Mouse (Mus musculus): ENCODE results near the gene Sgms2. TPM values are rescaled to one million over a fixed set of nuclear protein-coding genes. Genes with fewer than 3 reads are reported as not detected.

Sgms2 gene
- polyA plus RNA-seq (2012; fragmentation: generic; extraction: Trizol) = 8.6 TPM
- long read RNA-seq, experiment 1, partial matches to known transcripts = 0 of 26 reads
- long read RNA-seq, experiment 1, other reads (novel, unspliced or antisense) = 26 of 26 reads
- long read RNA-seq, experiment 2, partial matches to known transcripts = 0 of 66 reads
- long read RNA-seq, experiment 2, other reads (novel, unspliced or antisense) = 66 of 66 reads

DNA sequence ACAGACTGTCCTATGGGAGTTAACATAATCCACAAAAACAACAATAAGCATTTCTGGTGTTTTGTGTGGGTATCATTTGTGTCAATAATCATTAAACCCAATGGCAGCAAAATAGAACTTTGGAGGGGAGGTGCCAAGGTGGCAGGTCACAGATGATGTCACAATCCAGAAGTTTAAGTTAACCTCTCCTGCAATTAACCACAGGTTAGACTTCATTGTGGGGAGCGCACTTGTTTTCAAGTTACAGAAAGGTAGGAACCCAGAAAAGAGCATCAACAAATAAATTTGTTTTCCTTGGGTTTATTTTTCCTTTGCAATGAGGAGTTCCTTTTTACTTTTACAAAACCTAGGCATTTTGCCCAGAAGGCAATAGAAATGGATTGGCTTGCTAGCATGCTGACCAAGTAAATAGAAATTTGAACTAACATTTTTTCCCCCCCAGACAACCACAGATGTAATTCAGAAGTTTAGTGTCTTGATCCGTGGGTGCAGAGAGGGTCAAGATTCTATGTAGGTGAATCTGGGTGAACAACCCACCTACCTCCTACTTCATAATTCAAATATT is at the start of gene Sgms2:
Sgms2 (minus strand) TSS at position 51 of the 565 bp plus-strand sequence.
- no peaks in the 10 kb centered on the region for H3K27me3 ChIP-seq (ENCODE audit: control insufficient read depth, insufficient read depth, insufficient read length)
- TF ChIP-seq MAX (IDR thresholded peaks at IDR 0.05) = no peak
- no peaks in the 10 kb centered on the region for H3K36me3 ChIP-seq (ENCODE audit: control insufficient read depth, insufficient read depth)
- H3K79me2 ChIP-seq (ENCODE audit: control insufficient read depth, insufficient read depth) = peaks cover 35% of the 10 kb centered on the region
- H3K4me3 ChIP-seq (ENCODE audit: insufficient read depth, poor library complexity, severe bottlenecking) = peak within 1 kb of the TSS; percentile 56
- peak within 1 kb of the TSS; percentile 88 for H3ac ChIP-seq (ENCODE audit: control insufficient read depth, insufficient read length, low read depth)
- peaks cover 18% of the 10 kb centered on the region for H3K79me3 ChIP-seq (ENCODE audit: low read depth)

DNA sequence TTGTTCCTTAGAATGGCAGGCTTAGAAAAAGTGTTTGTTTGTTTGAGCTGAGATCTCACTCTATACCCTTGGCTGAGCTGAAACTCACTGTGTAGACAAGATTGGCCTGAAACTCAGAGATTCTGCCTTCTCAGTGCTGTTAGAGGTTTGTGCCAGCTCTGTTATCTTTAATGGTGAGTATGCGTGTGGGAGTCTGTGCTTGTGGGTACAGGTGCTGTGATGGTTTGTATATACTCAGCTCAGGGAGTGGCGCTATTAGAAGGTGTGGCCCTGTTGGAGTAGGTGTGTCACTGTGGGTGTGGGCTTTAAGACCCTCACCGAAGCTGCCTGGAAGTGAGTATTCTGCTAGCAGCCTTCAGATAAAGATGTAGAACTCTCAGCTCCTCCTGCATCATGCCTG is 34.0 kb upstream of the Sgms2 start:
- H3K36me3 ChIP-seq (ENCODE audit: control insufficient read depth, insufficient read depth) = no peaks in the 10 kb centered on the region
- no peak for TF ChIP-seq CTCF (IDR thresholded peaks at IDR 0.05; ENCODE audit: control insufficient read depth, insufficient read depth, insufficient read length)
- no peak for TF ChIP-seq MYOG (IDR thresholded peaks at IDR 0.05; ENCODE audit: control insufficient read depth, extremely low read depth, insufficient read length)
- no peak for TF ChIP-seq MYOD1 (IDR thresholded peaks at IDR 0.05; ENCODE audit: control insufficient read depth, insufficient read length, low read depth)
- no peak for TF ChIP-seq CEBPB (IDR thresholded peaks at IDR 0.05; ENCODE audit: low read depth)
- no peak for TF ChIP-seq FOSL1 (IDR thresholded peaks at IDR 0.05; ENCODE audit: insufficient read depth, low read length, poor library complexity, severe bottlenecking)
- TF ChIP-seq USF1 (IDR thresholded peaks at IDR 0.05; ENCODE audit: low read depth) = no peak
- no peak for TF ChIP-seq MAX (IDR thresholded peaks at IDR 0.05)

DNA sequence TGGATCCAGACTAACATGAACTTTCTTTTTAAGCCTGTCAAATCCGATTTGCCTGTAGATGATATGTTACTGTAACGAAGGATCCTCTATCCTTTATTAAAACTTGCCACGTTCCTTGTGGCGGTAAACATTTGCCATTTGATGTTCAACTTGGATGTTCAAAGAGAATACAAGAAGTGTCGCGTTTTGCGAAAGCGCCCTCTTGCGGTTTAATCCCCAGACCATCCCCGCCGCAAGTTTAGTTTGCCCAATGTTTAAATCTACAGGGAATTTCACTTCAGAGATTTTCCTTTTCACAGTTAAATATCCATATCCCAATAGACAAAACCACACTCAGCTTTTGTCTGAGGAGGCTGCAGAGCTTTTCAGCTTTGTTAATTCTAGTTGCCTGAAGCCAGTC is 33.6 kb upstream of the Sgms2 start:
- H3K79me3 ChIP-seq (ENCODE audit: low read depth) = no peaks in the 10 kb centered on the region
- peak; percentile 1 for TF ChIP-seq CTCF (IDR thresholded peaks at IDR 0.05; ENCODE audit: control insufficient read depth, insufficient read depth, insufficient read length)
- TF ChIP-seq CEBPB (IDR thresholded peaks at IDR 0.05; ENCODE audit: low read depth) = no peak
- no peak overlapping the region for H3ac ChIP-seq (ENCODE audit: control insufficient read depth, insufficient read length, low read depth)
- no peaks in the 10 kb centered on the region for H3K27me3 ChIP-seq (ENCODE audit: control insufficient read depth, insufficient read depth, insufficient read length)
- no peak overlapping the region for H3K4me3 ChIP-seq (ENCODE audit: insufficient read depth, poor library complexity, severe bottlenecking)
- no peaks in the 10 kb centered on the region for H3K36me3 ChIP-seq (ENCODE audit: control insufficient read depth, insufficient read depth)
- no peaks in the 10 kb centered on the region for H3K79me2 ChIP-seq (ENCODE audit: control insufficient read depth, insufficient read depth)

More for the DNA sequence above, 34.0 kb upstream of the Sgms2 start:
- no peaks in the 10 kb centered on the region for H3K79me2 ChIP-seq (ENCODE audit: control insufficient read depth, insufficient read depth)
- H3K4me3 ChIP-seq (ENCODE audit: insufficient read depth, poor library complexity, severe bottlenecking) = no peak overlapping the region
- H3K27me3 ChIP-seq (ENCODE audit: control insufficient read depth, insufficient read depth, insufficient read length) = no peaks in the 10 kb centered on the region
- H3ac ChIP-seq (ENCODE audit: control insufficient read depth, insufficient read length, low read depth) = no peak overlapping the region
- H3K79me3 ChIP-seq (ENCODE audit: low read depth) = no peaks in the 10 kb centered on the region

DNA sequence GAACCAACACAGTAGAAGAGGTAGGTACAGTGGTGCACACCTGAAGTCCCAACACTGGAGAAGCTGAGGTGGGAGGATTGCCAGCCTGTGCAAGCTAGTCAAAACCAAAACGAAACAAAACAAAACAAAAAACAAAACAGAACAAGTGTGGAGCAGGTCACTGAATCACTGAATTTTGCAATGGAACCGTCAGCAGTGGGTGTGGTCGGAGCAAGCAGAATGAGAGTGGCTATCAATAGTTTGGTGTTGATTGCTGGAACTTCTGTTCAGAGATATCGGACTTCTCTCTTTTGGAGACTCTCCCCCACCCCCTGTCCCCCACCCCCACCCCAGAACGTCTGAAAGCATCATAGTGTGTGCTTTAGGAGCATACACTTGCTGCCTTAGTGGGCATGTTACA is 33.0 kb upstream of the Sgms2 start:
- Histone ChIP-seq H3K79me3 (ENCODE audit: low read depth) (no peaks in the 10 kb centered on the region), H3K27me3 (ENCODE audit: control insufficient read depth, insufficient read depth, insufficient read length) (no peaks in the 10 kb centered on the region), H3K36me3 (ENCODE audit: control insufficient read depth, insufficient read depth) (no peaks in the 10 kb centered on the region), H3K4me3 (ENCODE audit: insufficient read depth, poor library complexity, severe bottlenecking) (no peak overlapping the region), H3K79me2 (ENCODE audit: control insufficient read depth, insufficient read depth) (no peaks in the 10 kb centered on the region), H3ac (ENCODE audit: control insufficient read depth, insufficient read length, low read depth) (no peak overlapping the region)
- no peak for TF ChIP-seq CEBPB (IDR thresholded peaks at IDR 0.05; ENCODE audit: low read depth)
- TF ChIP-seq MYOD1 (IDR thresholded peaks at IDR 0.05; ENCODE audit: control insufficient read depth, insufficient read length, low read depth) = no peak
- TF ChIP-seq MYOG (IDR thresholded peaks at IDR 0.05; ENCODE audit: control insufficient read depth, extremely low read depth, insufficient read length) = no peak
- TF ChIP-seq USF1 (IDR thresholded peaks at IDR 0.05; ENCODE audit: low read depth) = no peak
- no peak for TF ChIP-seq MAX (IDR thresholded peaks at IDR 0.05)
- no peak for TF ChIP-seq CTCF (IDR thresholded peaks at IDR 0.05; ENCODE audit: control insufficient read depth, insufficient read depth, insufficient read length)
- no peak for TF ChIP-seq FOSL1 (IDR thresholded peaks at IDR 0.05; ENCODE audit: insufficient read depth, low read length, poor library complexity, severe bottlenecking)

DNA sequence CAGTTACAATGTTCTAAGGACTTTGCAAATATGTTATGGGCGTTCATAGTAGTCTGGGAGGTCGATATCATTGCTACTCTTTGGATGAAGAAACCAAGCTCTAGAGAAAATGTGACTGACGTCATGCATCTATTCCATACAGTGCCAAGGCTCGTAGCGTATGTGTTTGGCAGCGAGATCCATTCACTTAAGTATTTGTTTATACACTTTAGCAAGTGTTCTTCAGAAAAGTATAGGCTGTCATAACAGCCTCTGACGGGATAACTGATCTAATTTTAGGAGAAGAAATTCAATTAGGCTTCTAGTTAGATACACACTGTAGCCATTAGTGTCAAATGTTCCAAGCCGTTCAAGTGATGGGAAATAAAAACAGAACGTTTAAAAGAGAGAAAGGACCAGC is 32.5 kb upstream of the Sgms2 start:
- Histone ChIP-seq H3K4me3 (ENCODE audit: insufficient read depth, poor library complexity, severe bottlenecking) (no peak overlapping the region), H3K79me3 (ENCODE audit: low read depth) (no peaks in the 10 kb centered on the region), H3K36me3 (ENCODE audit: control insufficient read depth, insufficient read depth) (no peaks in the 10 kb centered on the region), H3K27me3 (ENCODE audit: control insufficient read depth, insufficient read depth, insufficient read length) (no peaks in the 10 kb centered on the region), H3K79me2 (ENCODE audit: control insufficient read depth, insufficient read depth) (no peaks in the 10 kb centered on the region), H3ac (ENCODE audit: control insufficient read depth, insufficient read length, low read depth) (no peak overlapping the region)
- TF ChIP-seq MAX (IDR thresholded peaks at IDR 0.05) (no peak), MYOG (IDR thresholded peaks at IDR 0.05; ENCODE audit: control insufficient read depth, extremely low read depth, insufficient read length) (no peak), CTCF (IDR thresholded peaks at IDR 0.05; ENCODE audit: control insufficient read depth, insufficient read depth, insufficient read length) (no peak), MYOD1 (IDR thresholded peaks at IDR 0.05; ENCODE audit: control insufficient read depth, insufficient read length, low read depth) (no peak), USF1 (IDR thresholded peaks at IDR 0.05; ENCODE audit: low read depth) (no peak), FOSL1 (IDR thresholded peaks at IDR 0.05; ENCODE audit: insufficient read depth, low read length, poor library complexity, severe bottlenecking) (no peak), CEBPB (IDR thresholded peaks at IDR 0.05; ENCODE audit: low read depth) (no peak)

DNA sequence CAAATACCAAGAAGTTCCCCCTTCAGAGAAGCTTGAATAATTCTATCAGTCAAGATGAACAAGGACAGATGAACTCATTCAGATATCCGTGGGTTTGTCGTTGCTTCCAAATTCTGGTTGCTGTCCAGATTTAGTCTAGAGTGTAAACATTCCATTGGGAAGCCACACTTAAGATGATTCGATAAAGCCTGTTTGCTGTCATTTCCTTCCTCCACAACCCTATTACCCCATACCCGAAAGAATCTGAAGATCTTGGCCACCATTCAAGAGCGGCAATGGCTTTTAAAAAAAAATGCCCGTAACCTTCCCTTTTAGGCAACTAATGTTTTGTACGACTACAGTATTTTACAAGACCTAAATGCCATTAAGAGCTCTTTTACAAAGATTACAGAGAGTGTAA is 31.0 kb upstream of the Sgms2 start:
- TF ChIP-seq MYOD1 (IDR thresholded peaks at IDR 0.05; ENCODE audit: control insufficient read depth, insufficient read length, low read depth) = no peak
- TF ChIP-seq CEBPB (IDR thresholded peaks at IDR 0.05; ENCODE audit: low read depth) = peak; percentile 62
- Histone ChIP-seq H3K79me2 (ENCODE audit: control insufficient read depth, insufficient read depth) (no peaks in the 10 kb centered on the region), H3K79me3 (ENCODE audit: low read depth) (no peaks in the 10 kb centered on the region), H3K4me3 (ENCODE audit: insufficient read depth, poor library complexity, severe bottlenecking) (no peak overlapping the region), H3K36me3 (ENCODE audit: control insufficient read depth, insufficient read depth) (no peaks in the 10 kb centered on the region), H3K27me3 (ENCODE audit: control insufficient read depth, insufficient read depth, insufficient read length) (no peaks in the 10 kb centered on the region), H3ac (ENCODE audit: control insufficient read depth, insufficient read length, low read depth) (no peak overlapping the region)
